Mouse (Mus musculus) kidney, embryonic 16.5 days (tissue): ENCODE results near the gene Gm42715. TPM values are rescaled to one million over a fixed set of nuclear protein-coding genes. Genes with fewer than 3 reads are reported as not detected.
"Not testable (repeated sequence)": the region's sequence is repeated elsewhere in the genome, so short reads cannot be mapped to it uniquely, and the experiment has no call there.

Source experiments
- ATAC-seq: fragments of 200-750 bp; cut with Nextera tagmentation; 2 replicates; pipeline ENCODE4 v1.8.0; 2017; ENCODE audit warnings: moderate TSS enrichment; ENCODE audit not compliant: low FRiP score, low TSS enrichment
- H3K27ac ChIP-seq: fragments of 300-500 bp; sonication (generic); 2 replicates; pipeline ENCODE4 v1.5.1; 2014; ENCODE audit warnings: low read length
- H3K27me3 ChIP-seq: fragments of 300-500 bp; sonication (generic); 2 replicates; pipeline ENCODE4 v1.6.1; 2014; ENCODE audit warnings: low read length, control low read depth, mixed read lengths; ENCODE audit not compliant: insufficient read depth
- H3K36me3 ChIP-seq: fragments of 300-500 bp; sonication (generic); 2 replicates; pipeline ENCODE4 v1.6.1; 2014; ENCODE audit warnings: low read length, control low read depth, mixed read lengths; ENCODE audit not compliant: insufficient read depth
- H3K4me1 ChIP-seq: fragments of 300-500 bp; sonication (generic); 2 replicates; pipeline ENCODE4 v1.6.1; 2014; ENCODE audit warnings: low read length, control low read depth, mixed read lengths; ENCODE audit not compliant: insufficient read depth
- H3K4me2 ChIP-seq: fragments of 300-500 bp; sonication (generic); replicated peaks from 2 replicates; pipeline ENCODE4 v1.6.1; 2014; ENCODE audit warnings: low read depth, low read length
- H3K4me3 ChIP-seq: fragments of 300-500 bp; sonication (generic); 2 replicates; pipeline ENCODE4 v1.5.1; 2014; ENCODE audit warnings: mild to moderate bottlenecking, low read length
- H3K9ac ChIP-seq: fragments of 300-500 bp; sonication (generic); replicated peaks from 2 replicates; pipeline ENCODE4 v1.6.1; 2014; ENCODE audit warnings: low read length
- H3K9me3 ChIP-seq: fragments of 300-500 bp; sonication (generic); 2 replicates; pipeline ENCODE4 v1.6.1; 2016; ENCODE audit warnings: low read length, control low read depth
- WGBS: fragments of 180-500 bp; shearing (Covaris S2); extraction: QIAGEN DNeasy Blood & Tissue Kit; methylation state at CpG from one replicate; pipeline ENCODE4 v1.1.7; 2014; 5-methylcytosine and 5-hydroxymethylcytosine counted together
- polyA plus RNA-seq: library from polyadenylated mRNA; unstranded; fragments of >200 nt; fragmentation: Nextera tagmentation; extraction: Ambion mirVana; gene quantifications from 2 replicates; pipeline ENCODE4 v1.2.1, GENCODE M21; 2015

Gene Gm42715
- polyA plus RNA-seq, 1 experiment from 2014 or later = 16.2 TPM

DNA sequence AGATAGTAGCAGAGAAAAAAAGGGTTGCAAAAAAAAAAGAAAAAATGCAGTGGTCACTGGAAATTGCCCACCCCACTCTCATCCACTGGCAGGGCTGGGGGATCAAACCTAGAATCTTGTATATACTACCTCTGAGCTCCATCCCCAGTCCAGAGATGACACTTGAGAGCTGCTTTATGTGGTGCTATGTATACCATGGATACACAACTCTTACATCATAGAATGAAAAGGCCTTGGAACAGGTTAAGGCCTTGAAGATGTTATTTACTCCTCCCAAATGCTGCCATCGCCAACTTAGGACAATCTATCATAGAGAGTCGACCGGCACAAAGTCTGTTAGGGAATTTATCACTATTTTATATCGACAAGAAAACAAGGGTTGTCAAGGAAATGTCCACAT, 42.5 kb upstream of the Gm42715 start:
- peaks cover 31% of the 10 kb centered on the region for H3K36me3 ChIP-seq
- WGBS = 67% methylated on average over 4 of the region's 4 CpGs

DNA sequence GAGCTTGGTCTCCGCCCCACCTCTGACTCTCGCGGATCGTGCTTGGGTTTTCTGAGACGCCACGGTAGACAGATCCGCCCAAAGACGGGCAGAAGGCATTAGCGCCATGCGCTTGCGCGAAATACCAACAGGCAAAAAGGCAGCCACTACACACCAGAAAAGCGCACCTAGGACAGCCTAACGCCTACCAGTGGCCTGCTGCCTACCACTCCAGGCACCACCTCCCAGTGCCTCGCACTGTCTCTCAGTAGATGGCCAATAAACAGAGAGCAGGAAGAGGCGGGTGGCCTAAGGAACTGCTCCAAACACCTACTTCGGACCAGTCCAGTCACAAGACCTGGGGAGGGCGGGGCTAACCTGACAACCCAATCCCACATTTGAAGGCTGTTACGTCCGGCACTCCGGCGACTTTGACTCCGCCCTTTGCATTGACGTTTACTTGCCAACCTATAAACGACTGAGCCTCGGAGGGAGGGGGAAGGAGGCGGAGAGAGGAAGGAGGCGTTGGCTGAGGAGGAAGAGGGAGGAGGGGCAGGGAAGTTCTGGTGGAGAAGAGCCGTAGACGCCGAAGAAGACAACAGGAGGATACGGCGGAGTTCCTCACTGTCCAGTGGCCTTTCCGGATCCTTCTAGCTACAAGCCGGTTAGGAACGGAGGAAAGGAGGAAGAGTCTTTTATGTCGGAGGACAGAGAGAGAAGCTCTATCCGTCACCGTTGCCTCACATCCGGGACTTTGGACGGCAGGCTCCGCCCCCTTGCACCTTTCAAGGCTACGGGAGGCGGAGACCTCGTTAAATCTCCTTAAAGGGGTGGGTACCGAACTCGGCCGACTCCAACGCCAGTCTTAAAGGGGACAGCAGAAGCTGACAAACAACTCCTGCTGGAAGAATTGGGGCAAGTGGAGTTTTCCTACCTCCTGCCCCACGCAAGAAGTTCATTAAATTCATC, 41.4 kb upstream of the Gm42715 start:
- H3K4me1 ChIP-seq = peaks cover 16% of the 10 kb centered on the region
- peak overlapping the region; percentile 94 for H3K9ac ChIP-seq
- H3K4me2 ChIP-seq = peak overlapping the region; percentile 76
- H3K27ac ChIP-seq = peak overlapping the region; percentile 98
- H3K9me3 ChIP-seq = no peaks in the 10 kb centered on the region
- H3K36me3 ChIP-seq = peaks cover 40% of the 10 kb centered on the region
- WGBS = under 1% methylated on average over 50 of the region's 50 CpGs
- peak overlapping the region; percentile 92 for H3K4me3 ChIP-seq
- peak; percentile 97 for ATAC-seq
- H3K27me3 ChIP-seq = no peaks in the 10 kb centered on the region

More for the DNA sequence above, 42.5 kb upstream of the Gm42715 start:
- Histone ChIP-seq H3K4me1 (peaks cover 24% of the 10 kb centered on the region), H3K4me3 (peak overlapping the region; percentile 92), H3K27me3 (no peaks in the 10 kb centered on the region), H3K27ac (peak overlapping the region; percentile 98; the same call in 1 of the 2 replicates), H3K4me2 (peak overlapping the region; percentile 46), H3K9ac (peak overlapping the region; percentile 45), H3K9me3 (no peaks in the 10 kb centered on the region)
- ATAC-seq = no peak

DNA sequence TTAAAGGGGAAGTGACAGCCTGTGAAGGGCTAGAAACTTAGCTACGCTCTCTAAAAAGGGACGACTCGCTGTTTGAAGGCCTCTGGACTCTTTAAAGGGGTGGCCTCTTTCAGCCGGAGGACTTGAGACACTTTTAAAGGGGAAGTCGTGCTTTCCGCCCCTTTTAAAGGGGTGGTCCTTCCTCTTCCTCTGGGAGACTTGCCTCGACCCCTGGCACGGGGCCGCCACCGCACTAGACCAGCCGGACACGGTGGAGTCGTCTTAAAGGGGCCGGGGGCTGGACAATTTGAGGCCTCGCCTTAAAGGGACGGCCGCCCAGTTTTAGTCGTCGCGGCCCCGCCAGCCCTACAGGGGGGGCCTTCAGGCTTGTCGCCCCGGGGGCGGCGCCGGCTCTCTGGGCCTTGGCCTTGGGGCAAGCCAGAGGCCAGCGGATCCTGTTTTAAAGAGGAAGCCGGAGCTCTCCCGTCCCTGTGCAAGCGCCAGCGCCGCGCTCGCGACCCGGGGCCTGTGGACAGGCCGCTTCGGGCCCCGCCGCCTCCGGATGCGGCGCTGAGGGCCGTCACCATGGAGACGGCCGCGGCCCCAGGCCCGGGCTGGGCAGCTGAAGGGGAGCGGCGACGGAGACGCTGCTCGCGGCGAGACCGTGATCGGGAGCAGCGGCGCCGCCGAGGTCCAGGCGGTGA, 40.6 kb upstream of the Gm42715 start, which contains the start of gene Fbrs:
Fbrs (plus strand) TSS at position 565 of the 683 bp plus-strand sequence.
- Histone ChIP-seq H3K27me3 (no peaks in the 10 kb centered on the region), H3K9me3 (no peaks in the 10 kb centered on the region), H3K36me3 (peaks cover 41% of the 10 kb centered on the region), H3K9ac (peak within 1 kb of the TSS; percentile 94), H3K27ac (peak within 1 kb of the TSS; percentile 98), H3K4me1 (peaks cover 16% of the 10 kb centered on the region), H3K4me3 (peak within 1 kb of the TSS; percentile 92), H3K4me2 (peak within 1 kb of the TSS; percentile 76)
- WGBS = under 1% methylated on average over 57 of the region's 62 CpGs
- ATAC-seq = peak; percentile 89

DNA sequence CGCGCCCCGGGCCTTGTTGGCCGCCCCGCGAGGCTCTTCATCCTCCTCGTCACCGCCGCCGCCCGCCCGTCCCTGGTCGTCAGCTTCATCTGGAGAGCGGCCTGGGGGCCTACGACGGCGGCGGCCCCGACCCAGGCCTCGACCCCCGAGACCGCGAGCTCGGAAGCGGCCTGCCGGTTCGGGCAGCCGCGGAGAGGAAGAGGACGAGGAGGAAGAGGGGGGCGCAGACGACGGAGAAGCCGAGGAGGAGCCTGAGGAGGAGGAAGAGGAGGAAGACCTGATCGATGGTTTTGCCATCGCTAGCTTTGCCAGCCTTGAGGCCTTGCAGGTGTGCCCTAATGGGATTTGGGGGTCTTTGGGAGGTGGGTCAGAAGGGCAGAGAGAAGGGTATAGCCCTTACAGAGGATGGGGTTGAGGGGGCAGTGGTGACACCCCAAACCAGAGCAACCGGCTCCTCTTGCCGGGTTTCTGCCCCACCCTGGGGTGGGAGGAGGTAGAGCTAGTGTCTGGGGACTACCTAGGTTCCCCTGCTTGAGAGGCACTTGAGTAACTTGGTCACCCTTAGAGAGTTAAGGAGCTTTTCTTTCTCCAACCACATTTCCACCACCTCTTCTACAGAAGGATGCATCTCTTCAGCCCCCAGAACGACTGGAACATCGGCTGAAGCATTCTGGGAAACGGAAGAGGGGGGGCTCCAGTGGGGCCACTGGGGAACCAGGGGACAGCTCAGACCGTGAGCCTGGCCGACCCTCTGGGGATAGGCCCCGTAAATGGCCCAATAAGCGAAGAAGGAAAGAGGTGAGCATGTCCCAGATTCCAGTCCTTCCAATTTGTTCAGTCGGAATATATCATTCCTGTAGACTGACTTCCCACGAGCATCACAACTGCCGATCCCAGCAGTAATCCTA, 39.8 kb upstream of the Gm42715 start:
- 3% methylated on average over 48 of the region's 48 CpGs for WGBS
- H3K36me3 ChIP-seq = peaks cover 33% of the 10 kb centered on the region
- ATAC-seq = no peak

DNA sequence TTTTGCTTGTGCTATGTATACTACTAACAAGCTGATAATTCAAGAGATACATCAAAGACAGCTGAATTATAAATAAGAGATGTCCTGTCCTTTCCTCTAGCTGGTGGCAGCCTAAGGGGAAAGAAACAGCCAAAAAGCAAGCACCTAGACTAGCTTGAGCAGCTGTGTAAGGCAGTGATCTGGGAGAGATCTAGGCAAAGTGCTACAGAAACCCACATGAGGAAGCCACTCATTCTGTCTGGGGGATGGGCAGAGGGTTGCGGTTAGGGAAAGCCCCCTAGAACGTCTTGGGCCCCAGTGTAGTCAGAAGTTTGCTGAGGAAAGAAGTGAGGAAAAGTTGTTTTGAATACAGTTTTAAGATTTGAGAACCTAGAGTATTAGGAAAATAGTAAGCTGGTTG, 39.1 kb upstream of the Gm42715 start:
- ATAC-seq = no peak
- Histone ChIP-seq H3K4me3 (peak overlapping the region; percentile 92), H3K9ac (peak overlapping the region; percentile 94), H3K4me2 (peak overlapping the region; percentile 76), H3K9me3 (no peaks in the 10 kb centered on the region), H3K27ac (peak overlapping the region; percentile 98; the same call in 1 of the 2 replicates), H3K36me3 (peaks cover 33% of the 10 kb centered on the region), H3K27me3 (no peaks in the 10 kb centered on the region), H3K4me1 (peaks cover 16% of the 10 kb centered on the region)
- WGBS = 61% methylated on average over 2 of the region's 2 CpGs

More for the DNA sequence above, 39.8 kb upstream of the Gm42715 start:
- H3K4me1 ChIP-seq = peaks cover 16% of the 10 kb centered on the region
- H3K27ac ChIP-seq = peak overlapping the region; percentile 98
- no peaks in the 10 kb centered on the region for H3K9me3 ChIP-seq
- peak overlapping the region; percentile 94 for H3K9ac ChIP-seq
- H3K4me3 ChIP-seq = peak overlapping the region; percentile 92
- H3K27me3 ChIP-seq = no peaks in the 10 kb centered on the region
- peak overlapping the region; percentile 76 for H3K4me2 ChIP-seq

DNA sequence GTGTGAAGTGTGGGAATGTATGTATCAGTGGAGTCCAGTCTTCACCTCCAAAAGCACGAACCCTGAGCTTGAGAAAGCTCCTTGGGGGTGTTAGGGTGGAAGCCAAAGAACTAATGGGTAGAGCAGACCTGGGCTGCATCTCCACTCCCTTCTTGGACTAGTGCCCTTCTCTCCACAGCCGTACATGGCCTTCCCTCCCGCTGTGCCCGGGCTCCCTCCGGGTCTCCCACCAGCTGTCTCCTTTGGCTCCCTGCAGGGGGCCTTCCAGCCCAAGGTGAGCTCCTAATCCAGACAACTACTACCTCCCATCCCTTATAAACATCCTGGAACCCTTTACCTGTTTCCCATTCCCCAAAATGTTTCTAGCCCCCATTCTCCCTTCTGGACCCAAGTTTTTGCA, 34.0 kb upstream of the Gm42715 start:
- Histone ChIP-seq H3K9me3 (no peaks in the 10 kb centered on the region), H3K4me2 (no peak overlapping the region), H3K4me3 (no peak overlapping the region), H3K4me1 (peaks cover 6% of the 10 kb centered on the region), H3K27me3 (no peaks in the 10 kb centered on the region), H3K27ac (no peak overlapping the region), H3K9ac (no peak overlapping the region), H3K36me3 (peaks cover 60% of the 10 kb centered on the region)
- 83% methylated on average over 5 of the region's 5 CpGs for WGBS
- ATAC-seq = no peak

DNA sequence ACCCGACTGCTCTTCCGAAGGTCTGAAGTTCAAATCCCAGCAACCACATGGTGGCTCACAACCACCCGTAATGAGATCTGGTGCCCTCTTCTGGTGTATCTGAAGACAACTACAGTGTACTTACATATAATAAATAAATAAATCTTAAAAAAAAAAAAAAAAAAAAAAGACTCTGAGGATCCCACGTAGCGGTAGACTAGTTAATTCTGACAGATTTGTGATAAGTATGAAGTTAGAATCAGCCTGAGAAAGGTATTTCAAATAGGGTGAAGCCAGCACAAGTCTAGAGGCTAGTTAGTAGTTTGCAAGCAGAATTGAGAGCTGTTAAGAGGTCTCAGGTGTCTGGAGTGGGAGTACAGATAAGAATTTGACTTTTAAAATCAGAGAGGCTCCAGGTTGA, 31.0 kb upstream of the Gm42715 start:
- H3K9me3 ChIP-seq, H3K9ac ChIP-seq, H3K4me2 ChIP-seq, H3K4me3 ChIP-seq, H3K4me1 ChIP-seq, H3K27me3 ChIP-seq, ATAC-seq, H3K27ac ChIP-seq: not testable (repeated sequence)
- WGBS = 93% methylated on average over 4 of the region's 5 CpGs
- H3K36me3 ChIP-seq = peaks cover 60% of the 10 kb centered on the region

DNA sequence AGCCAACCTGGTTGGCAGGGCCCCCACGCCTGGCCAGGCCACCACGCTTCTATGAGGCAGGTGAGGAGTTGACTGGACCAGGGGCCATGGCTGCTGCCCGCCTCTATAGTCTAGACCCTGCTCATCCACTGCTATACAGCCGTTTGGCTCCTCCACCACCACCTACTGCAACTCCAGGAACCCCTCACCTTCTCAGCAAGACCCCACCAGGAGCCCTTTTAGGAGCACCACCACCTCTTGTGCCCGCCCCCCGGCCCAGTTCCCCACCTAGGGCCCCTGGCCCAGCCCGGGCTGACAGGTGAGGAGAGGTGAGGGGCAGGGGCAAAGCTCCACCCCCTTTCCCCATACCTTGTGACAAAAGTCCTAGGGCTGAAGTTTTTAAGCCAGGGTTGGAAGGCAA, 29.4 kb upstream of the Gm42715 start:
- Histone ChIP-seq H3K4me2 (no peak overlapping the region), H3K27ac (no peak overlapping the region), H3K9ac (no peak overlapping the region), H3K4me1 (no peaks in the 10 kb centered on the region), H3K4me3 (no peak overlapping the region), H3K27me3 (no peaks in the 10 kb centered on the region), H3K36me3 (peaks cover 55% of the 10 kb centered on the region), H3K9me3 (no peaks in the 10 kb centered on the region)
- 91% methylated on average over 7 of the region's 7 CpGs for WGBS
- ATAC-seq = no peak

DNA sequence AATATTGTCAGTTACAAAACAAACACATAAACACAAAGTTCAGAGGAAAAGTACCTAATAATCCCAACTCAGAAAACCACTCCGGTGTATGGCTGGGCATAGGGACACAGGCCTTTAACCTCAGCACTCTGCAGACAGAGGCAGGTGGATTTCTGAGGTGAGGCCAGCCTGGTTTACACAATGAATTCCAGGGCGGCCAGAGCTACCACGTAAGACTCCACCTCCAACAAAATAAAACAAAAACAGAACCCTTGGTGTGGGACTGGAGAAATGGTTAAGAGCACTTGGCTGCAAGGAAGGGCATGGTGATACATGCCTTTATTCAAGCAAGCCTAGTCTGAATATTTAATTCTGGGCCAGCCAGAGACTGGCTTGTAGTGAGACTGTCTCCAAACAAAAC, 27.5 kb upstream of the Gm42715 start:
- H3K27ac ChIP-seq = no peak overlapping the region
- no peak for ATAC-seq
- WGBS = 86% methylated on average over 3 of the region's 3 CpGs
- H3K4me1 ChIP-seq = no peaks in the 10 kb centered on the region
- H3K4me3 ChIP-seq = no peak overlapping the region
- H3K36me3 ChIP-seq = peaks cover 45% of the 10 kb centered on the region
- no peak overlapping the region for H3K4me2 ChIP-seq
- H3K9ac ChIP-seq = no peak overlapping the region
- H3K9me3 ChIP-seq = no peaks in the 10 kb centered on the region
- no peaks in the 10 kb centered on the region for H3K27me3 ChIP-seq
